Mouse (Mus musculus) midbrain, embryonic 11.5 days (tissue): ENCODE measurements around the gene Ctsw. TPM values are rescaled to one million over a fixed set of nuclear protein-coding genes. Genes with fewer than 3 reads are reported as not detected.
"Not testable (repeated sequence)": the region's sequence is repeated elsewhere in the genome, so short reads cannot be mapped to it uniquely, and the experiment has no call there.

ENCODE experiments used
- ATAC-seq: fragments of 200-750 bp; cut with Nextera tagmentation; 2 replicates; pipeline ENCODE4 v1.8.0; 2017; ENCODE audit warnings: moderate TSS enrichment, moderate library complexity; ENCODE audit not compliant: low FRiP score
- DNase-seq: peaks from one replicate; pipeline ENCODE4 v3.0.0; 2015; ENCODE audit warnings: low spot score; ENCODE audit errors: missing footprints
- H3K27ac ChIP-seq: fragments of 300-500 bp; sonication (generic); 2 replicates; pipeline ENCODE4 v1.5.1; 2014; ENCODE audit warnings: low read depth, low read length
- H3K27me3 ChIP-seq: fragments of 300-500 bp; sonication (generic); 2 replicates; pipeline ENCODE4 v1.6.1; 2014; ENCODE audit warnings: mild to moderate bottlenecking, low read length, moderate library complexity, mixed read lengths; ENCODE audit not compliant: control insufficient read depth, insufficient read depth
- H3K36me3 ChIP-seq: fragments of 300-500 bp; sonication (generic); 2 replicates; pipeline ENCODE4 v1.6.1; 2014; ENCODE audit warnings: mild to moderate bottlenecking, low read length, moderate library complexity, mixed read lengths; ENCODE audit not compliant: control insufficient read depth, insufficient read depth
- H3K4me1 ChIP-seq: fragments of 300-500 bp; sonication (generic); 2 replicates; pipeline ENCODE4 v1.6.1; 2014; ENCODE audit warnings: low read length; ENCODE audit not compliant: control insufficient read depth, insufficient read depth
- H3K4me2 ChIP-seq: fragments of 300-500 bp; sonication (generic); 2 replicates; pipeline ENCODE4 v1.6.1; 2014; ENCODE audit warnings: mild to moderate bottlenecking, moderate library complexity
- H3K4me3 ChIP-seq: fragments of 300-500 bp; sonication (generic); 2 replicates; pipeline ENCODE4 v1.5.1; 2014; ENCODE audit warnings: low read depth, low read length
- H3K9ac ChIP-seq: fragments of 300-500 bp; sonication (generic); 2 replicates; pipeline ENCODE4 v1.6.1; 2014; ENCODE audit warnings: low read length
- H3K9me3 ChIP-seq: fragments of 300-500 bp; sonication (generic); 2 replicates; pipeline ENCODE4 v1.6.1; 2016; ENCODE audit warnings: low read length; ENCODE audit not compliant: control insufficient read depth
- WGBS: fragments of 180-500 bp; shearing (Covaris S2); extraction: QIAGEN DNeasy Blood & Tissue Kit; methylation state at CpG from one replicate; pipeline ENCODE4 v1.1.7; 2014; 5-methylcytosine and 5-hydroxymethylcytosine counted together
- polyA plus RNA-seq: library from polyadenylated mRNA; unstranded; fragments of >200 nt; fragmentation: Nextera tagmentation; extraction: Ambion mirVana; gene quantifications from 2 replicates; pipeline ENCODE4 v1.2.1, GENCODE M21; 2014

The Ctsw gene
- polyA plus RNA-seq, 1 experiment from 2014 or later = 2.4 TPM

DNA sequence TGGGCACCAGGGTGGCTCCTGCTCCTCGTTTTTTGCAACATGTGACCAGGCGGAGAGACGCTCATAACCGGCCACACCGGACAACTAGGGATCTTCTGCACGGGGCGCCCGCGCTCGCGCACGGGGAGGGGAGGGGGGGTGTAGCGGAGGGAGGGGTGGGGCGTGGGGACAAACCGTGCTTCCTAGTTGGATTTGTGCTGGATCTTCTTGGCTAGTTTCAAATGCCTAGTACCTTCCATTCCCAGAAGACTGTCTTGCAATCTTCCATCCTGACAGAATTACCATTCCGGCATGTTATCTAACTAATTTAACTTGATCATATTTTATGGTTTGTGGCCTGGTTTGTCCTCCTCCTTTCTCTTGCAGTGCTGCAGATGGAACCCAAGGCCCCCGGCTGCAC lies 35.4 kb upstream of the Ctsw start, which contains the start of gene 1700020D05Rik:
TSS of gene 1700020D05Rik (minus strand) at position 101 of the 400 bp plus-strand sequence.
- Histone ChIP-seq H3K4me2 (no peak within 1 kb of the TSS), H3K9me3 (no peaks in the 10 kb centered on the region), H3K27me3 (no peaks in the 10 kb centered on the region), H3K36me3 (no peaks in the 10 kb centered on the region), H3K9ac (no peak within 1 kb of the TSS), H3K4me1 (no peaks in the 10 kb centered on the region), H3K4me3 (no peak within 1 kb of the TSS), H3K27ac (no peak within 1 kb of the TSS)
- ATAC-seq (no peak), DNase-seq (no peak)
- 51% methylated on average over 17 of the region's 17 CpGs for WGBS

GRCm38 (mm10) chr19:5500330-5500875 lies 32.1 kb upstream of the Ctsw start:
- no peak overlapping the region for H3K4me3 ChIP-seq
- ATAC-seq = no peak
- H3K4me1 ChIP-seq = no peaks in the 10 kb centered on the region
- no peak overlapping the region for H3K27ac ChIP-seq
- no peaks in the 10 kb centered on the region for H3K9me3 ChIP-seq
- no peaks in the 10 kb centered on the region for H3K27me3 ChIP-seq
- peaks cover 2% of the 10 kb centered on the region; the same call in 1 of the 2 replicates for H3K36me3 ChIP-seq
- no peak overlapping the region for H3K4me2 ChIP-seq
- H3K9ac ChIP-seq = no peak overlapping the region
- DNase-seq = no peak
- 95% methylated on average over 2 of the region's 2 CpGs for WGBS

DNA sequence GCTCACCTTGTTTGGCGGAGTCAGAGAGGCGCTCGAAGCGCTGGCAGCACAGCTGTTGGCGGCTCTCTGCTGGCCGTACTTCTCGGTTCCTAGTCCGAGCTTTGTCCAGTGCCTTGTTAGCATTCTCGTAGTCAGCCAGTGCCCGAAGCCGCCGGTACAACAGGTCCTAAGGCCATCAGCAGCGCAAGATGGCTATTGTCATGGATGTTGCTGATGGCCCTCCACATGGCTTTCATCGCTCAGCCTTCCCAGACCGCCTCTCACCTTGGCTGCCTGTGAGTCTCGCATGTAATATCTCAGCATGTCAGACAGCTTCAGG lies 27.7 kb upstream of the Ctsw start:
- peaks cover 12% of the 10 kb centered on the region for H3K4me1 ChIP-seq
- no peak for ATAC-seq
- no peaks in the 10 kb centered on the region for H3K27me3 ChIP-seq
- no peak overlapping the region for H3K4me3 ChIP-seq
- no peak overlapping the region for H3K9ac ChIP-seq
- DNase-seq = no peak
- no peaks in the 10 kb centered on the region for H3K9me3 ChIP-seq
- no peak overlapping the region for H3K4me2 ChIP-seq
- H3K36me3 ChIP-seq = peaks cover 14% of the 10 kb centered on the region
- WGBS = 92% methylated on average over 16 of the region's 16 CpGs
- H3K27ac ChIP-seq = no peak overlapping the region

GRCm38 (mm10) chr19:5495353-5496051 lies 27.2 kb upstream of the Ctsw start:
- Histone ChIP-seq H3K4me1 (peaks cover 12% of the 10 kb centered on the region), H3K4me3 (no peak overlapping the region), H3K9me3 (no peaks in the 10 kb centered on the region), H3K9ac (no peak overlapping the region), H3K4me2 (no peak overlapping the region), H3K36me3 (peaks cover 14% of the 10 kb centered on the region), H3K27me3 (no peaks in the 10 kb centered on the region), H3K27ac (no peak overlapping the region)
- DNase-seq = peak; percentile 89
- 83% methylated on average over 12 of the region's 12 CpGs for WGBS
- ATAC-seq = no peak

- ATAC-seq (no peak), DNase-seq (no peak)
- no peaks in the 10 kb centered on the region for H3K9me3 ChIP-seq
- no peak overlapping the region for H3K27ac ChIP-seq
- H3K36me3 ChIP-seq = peaks cover 14% of the 10 kb centered on the region
- no peak overlapping the region for H3K4me3 ChIP-seq
- peaks cover 19% of the 10 kb centered on the region for H3K4me1 ChIP-seq
- H3K9ac ChIP-seq = no peak overlapping the region
- no peak overlapping the region for H3K4me2 ChIP-seq
- no peaks in the 10 kb centered on the region for H3K27me3 ChIP-seq
- WGBS = 88% methylated on average over 3 of the region's 3 CpGs
These were observed 26.0 kb upstream of the Ctsw start for GRCm38 (mm10) chr19:5494314-5494713.

GRCm38 (mm10) chr19:5493301-5493721 lies 25.0 kb upstream of the Ctsw start:
- H3K4me2 ChIP-seq, DNase-seq, H3K9ac ChIP-seq, H3K27ac ChIP-seq, H3K9me3 ChIP-seq, H3K4me3 ChIP-seq, H3K27me3 ChIP-seq, ATAC-seq: not testable (repeated sequence)
- H3K36me3 ChIP-seq = peaks cover 14% of the 10 kb centered on the region
- 66% methylated on average over 9 of the region's 9 CpGs for WGBS
- H3K4me1 ChIP-seq = peaks cover 24% of the 10 kb centered on the region

DNA sequence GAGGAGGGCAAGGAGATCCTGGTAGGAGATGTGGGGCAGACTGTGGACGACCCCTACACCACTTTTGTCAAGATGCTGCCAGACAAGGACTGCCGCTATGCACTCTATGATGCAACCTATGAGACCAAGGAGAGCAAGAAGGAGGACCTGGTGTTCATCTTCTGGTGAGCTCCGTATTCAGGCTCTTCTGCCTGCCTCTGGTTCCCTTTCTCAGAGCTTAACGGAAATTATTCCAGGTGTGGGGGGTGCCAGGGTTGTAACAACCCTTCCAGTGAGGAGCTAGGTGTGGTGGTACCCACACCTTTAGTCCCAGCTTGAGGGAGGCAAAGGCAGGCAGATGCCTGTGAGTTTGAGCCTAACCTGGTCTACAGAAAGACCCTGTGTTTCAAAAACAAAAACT lies 24.3 kb upstream of the Ctsw start:
- Histone ChIP-seq H3K4me1 (peaks cover 25% of the 10 kb centered on the region), H3K9ac (no peak overlapping the region), H3K27ac (no peak overlapping the region), H3K9me3 (no peaks in the 10 kb centered on the region), H3K4me2 (no peak overlapping the region), H3K36me3 (peaks cover 14% of the 10 kb centered on the region), H3K4me3 (no peak overlapping the region), H3K27me3 (no peaks in the 10 kb centered on the region)
- WGBS = 92% methylated on average over 4 of the region's 4 CpGs
- DNase-seq (no peak), ATAC-seq (no peak)

DNA sequence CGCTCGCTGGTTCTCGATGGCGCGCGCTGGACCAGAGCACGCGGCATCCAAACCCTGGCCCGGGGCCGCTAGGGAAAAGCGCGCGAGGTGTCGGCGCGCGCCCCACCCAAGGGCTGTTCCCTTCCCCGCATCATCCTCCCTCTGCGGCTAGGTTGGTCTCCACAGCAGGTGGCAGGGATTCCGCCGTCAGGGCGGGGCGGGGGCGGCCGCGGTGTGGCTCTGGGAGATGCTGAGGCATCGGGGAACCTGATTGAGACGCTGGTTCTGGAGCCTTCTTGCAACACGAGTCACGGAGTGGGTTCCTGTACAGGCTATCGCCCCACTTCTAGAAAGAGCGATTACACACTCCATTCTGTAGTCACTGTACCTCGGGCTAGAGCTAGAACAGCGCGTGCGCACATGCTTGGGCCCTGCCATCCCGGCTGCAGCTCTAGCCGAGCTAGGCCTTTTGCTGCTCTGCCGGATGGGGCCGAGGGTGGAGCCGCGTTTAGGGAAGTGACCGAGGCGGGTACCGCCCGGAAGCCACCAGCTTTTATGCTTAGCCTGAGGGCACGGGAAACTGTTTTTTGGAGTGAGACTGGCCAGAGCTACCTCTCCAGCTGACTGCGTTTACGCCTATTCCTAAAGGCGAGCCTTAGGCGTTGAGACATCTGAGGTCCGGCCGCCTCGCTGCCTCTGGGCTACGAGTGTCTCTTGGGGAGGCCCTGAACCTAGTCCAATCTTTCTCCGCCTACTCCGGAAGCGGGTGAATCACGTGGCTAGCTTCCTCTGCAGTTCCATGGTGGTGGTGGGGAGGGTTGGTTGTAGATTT lies 22.8 kb upstream of the Ctsw start:
- peaks cover 33% of the 10 kb centered on the region for H3K4me1 ChIP-seq

More for the DNA sequence above, 22.8 kb upstream of the Ctsw start:
- Histone ChIP-seq H3K36me3 (peaks cover 12% of the 10 kb centered on the region), H3K9me3 (no peaks in the 10 kb centered on the region), H3K4me2 (peak overlapping the region; percentile 87), H3K4me3 (peak overlapping the region; percentile 98), H3K27ac (peak overlapping the region; percentile 99), H3K27me3 (no peaks in the 10 kb centered on the region), H3K9ac (peak overlapping the region; percentile 96)
- DNase-seq (peak; percentile 97), ATAC-seq (peak; percentile 8; the same call in 1 of the 2 replicates)
- WGBS = under 1% methylated on average over 58 of the region's 59 CpGs
